Mouse (Mus musculus) thymus, postnatal 4 days (tissue): ENCODE measurements around the gene Mrps18a.

Source experiments
- DNase-seq: peaks from one replicate; pipeline ENCODE4 v3.0.0; 2021

Gene Mrps18a

GRCm38 (mm10) chr17:46110402-46111289 is at the start of gene Mrps18a:
Gene Mrps18a, plus strand, starts transcription at chr17:46110986.
- DNase-seq: peak; percentile 87

GRCm38 (mm10) chr17:46063283-46063973 is 47.4 kb upstream of the Mrps18a start:
- DNase-seq: no peak

GRCm38 (mm10) chr17:46063974-46064312 is 46.8 kb upstream of the Mrps18a start:
- no peak for DNase-seq

GRCm38 (mm10) chr17:46070046-46070445 is 40.7 kb upstream of the Mrps18a start:
- DNase-seq: no peak

GRCm38 (mm10) chr17:46071531-46071930 is 39.3 kb upstream of the Mrps18a start:
- no peak for DNase-seq

- peak; percentile 85 for DNase-seq
These were observed 37.0 kb upstream of the Mrps18a start for GRCm38 (mm10) chr17:46073730-46074301.

GRCm38 (mm10) chr17:46074398-46075115 is 36.2 kb upstream of the Mrps18a start:
- DNase-seq: no peak

- peak; percentile 79 for DNase-seq
These were observed 35.7 kb upstream of the Mrps18a start for GRCm38 (mm10) chr17:46075116-46075485.

GRCm38 (mm10) chr17:46075551-46076259 is 35.1 kb upstream of the Mrps18a start:
- no peak for DNase-seq

GRCm38 (mm10) chr17:46076260-46076551 is 34.6 kb upstream of the Mrps18a start:
- no peak for DNase-seq

- no peak for DNase-seq
These were observed 32.8 kb upstream of the Mrps18a start for GRCm38 (mm10) chr17:46077921-46078534.

GRCm38 (mm10) chr17:46079037-46079436 is 31.7 kb upstream of the Mrps18a start:
- DNase-seq: no peak

- no peak for DNase-seq
These were observed 30.4 kb upstream of the Mrps18a start for GRCm38 (mm10) chr17:46080388-46080787.

- DNase-seq: no peak
These were observed 29.7 kb upstream of the Mrps18a start for GRCm38 (mm10) chr17:46081042-46081441.

GRCm38 (mm10) chr17:46081657-46082056 is 29.1 kb upstream of the Mrps18a start:
- DNase-seq: no peak

- DNase-seq: no peak
These were observed 27.4 kb upstream of the Mrps18a start for GRCm38 (mm10) chr17:46083381-46083780.

- DNase-seq: peak; percentile 74
These were observed 26.7 kb upstream of the Mrps18a start for GRCm38 (mm10) chr17:46084091-46084501.

GRCm38 (mm10) chr17:46086341-46086870 is 24.4 kb upstream of the Mrps18a start:
- peak; percentile 60 for DNase-seq

GRCm38 (mm10) chr17:46091351-46091750 is 19.4 kb upstream of the Mrps18a start:
- DNase-seq: no peak

- DNase-seq: peak; percentile 60
These were observed 18.9 kb upstream of the Mrps18a start for GRCm38 (mm10) chr17:46091899-46092298.

- DNase-seq: no peak
These were observed 12.3 kb upstream of the Mrps18a start for GRCm38 (mm10) chr17:46098525-46098924.

GRCm38 (mm10) chr17:46101906-46102305 is 8.9 kb upstream of the Mrps18a start:
- DNase-seq: no peak
